Mouse (Mus musculus) G1E (cell line): ENCODE measurements around the gene Fermt2.

Experiments used
- CTCF ChIP-seq: IDR thresholded peaks from 2 replicates; pipeline ENCODE4 v1.5.1; 2012; ENCODE audit warnings: low read depth, low read length, inconsistent platforms, mixed read lengths
- GATA1 ChIP-seq: IDR thresholded peaks from 2 replicates; pipeline ENCODE4 v1.6.1; 2012; ENCODE audit warnings: borderline replicate concordance, low read length, inconsistent platforms, mixed read lengths
- POLR2AphosphoS5 ChIP-seq: IDR thresholded peaks from 2 replicates; pipeline ENCODE4 v1.6.1; 2012; ENCODE audit warnings: low read depth, low read length, inconsistent platforms; ENCODE audit not compliant: insufficient replicate concordance
- TAL1 ChIP-seq: conservative IDR thresholded peaks from 2 replicates; pipeline ENCODE4 v1.6.1; 2012; ENCODE audit warnings: low read depth, low read length, inconsistent platforms, mixed read lengths

DNA sequence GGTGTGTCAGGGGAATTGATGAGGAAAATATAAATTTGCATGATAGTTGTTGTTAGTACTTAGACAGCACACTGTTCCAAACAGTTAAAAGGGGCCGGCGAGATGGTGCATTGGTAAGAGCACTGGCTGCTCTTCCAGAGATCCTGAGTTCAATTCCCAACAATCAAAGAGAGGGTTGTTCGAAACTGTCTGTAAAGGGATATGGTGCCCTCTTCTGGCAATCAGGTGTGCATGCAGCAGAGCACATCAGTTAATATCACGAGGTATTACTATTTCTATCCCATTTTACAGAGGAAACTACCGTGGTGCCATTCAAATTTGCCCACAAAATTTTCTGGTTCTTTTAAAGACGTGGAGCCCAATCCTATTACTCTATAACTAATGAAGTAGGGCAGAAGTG lies 95.7 kb downstream of the Fermt2 start:
- TF ChIP-seq CTCF (peak; percentile 54; the same call in 1 of the 2 replicates), GATA1 (no peak), POLR2AphosphoS5 (no peak), TAL1 (no peak)
